32 mouse cellular contexts compared by ENCODE assay signal in genomic region chr12:104468783-104469182, GRCm38 (mm10). TPM values are rescaled to one million over a fixed set of nuclear protein-coding genes. Genes with fewer than 3 reads are reported as not detected.
A peak's percentile ranks its signal among the peaks of the same experiment; 100 is the strongest.
DNase-seq lines count a peak whose midpoint lies in the region; ATAC-seq lines count a peak whose summit lies in the region.
"Had no signal": no experiment of that assay in that cellular context is flagged by ENCODE, and none has a peak within 500 bp of the region (broad histone marks: within the 10 kb centered on the region; RNA-seq: fewer than 3 reads in every experiment).

No protein-coding gene starts in this region.

- peaks cover 51% of the 10 kb centered on the region for H3K27me3 ChIP-seq in heart, embryonic 15.5 days
- peaks cover 76% of the 10 kb centered on the region for H3K27me3 ChIP-seq in heart, embryonic 10.5 days (ENCODE audit: insufficient read depth, poor library complexity, severe bottlenecking)
- peaks cover 48% of the 10 kb centered on the region for H3K27me3 ChIP-seq in embryonic facial prominence, embryonic 14.5 days (replicated peaks; ENCODE audit: control insufficient read depth, insufficient read depth, low read length)

- H3K4me1 ChIP-seq in heart, embryonic 15.5 days (replicated peaks), result peaks cover 33% of the 10 kb centered on the region
- H3K4me1 ChIP-seq in heart, embryonic 10.5 days, result peaks cover 52% of the 10 kb centered on the region
- H3K4me1 ChIP-seq in embryonic facial prominence, embryonic 14.5 days (ENCODE audit: control insufficient read depth, insufficient read depth, low read length), result no peaks in the 10 kb centered on the region

- no peak overlapping the region for H3K27ac ChIP-seq in heart, embryonic 15.5 days
- no peak overlapping the region for H3K27ac ChIP-seq in heart, embryonic 10.5 days
- no peak overlapping the region for H3K27ac ChIP-seq in embryonic facial prominence, embryonic 14.5 days (replicated peaks; ENCODE audit: low read depth, low read length)
- H3K27ac ChIP-seq: embryonic facial prominence, embryonic 15.5 days; hindbrain, postnatal 0 days; kidney, embryonic 15.5 days; liver, embryonic 12.5 days; midbrain, embryonic 10.5 days had no signal

- no peaks in the 10 kb centered on the region for H3K9me3 ChIP-seq in heart, embryonic 15.5 days (replicated peaks)
- H3K9me3 ChIP-seq in heart, embryonic 10.5 days, result no peaks in the 10 kb centered on the region
- no peaks in the 10 kb centered on the region for H3K9me3 ChIP-seq in embryonic facial prominence, embryonic 14.5 days (ENCODE audit: control insufficient read depth, low read length)
- H3K9me3 ChIP-seq: embryonic facial prominence, embryonic 15.5 days; kidney, embryonic 15.5 days; liver, embryonic 12.5 days; midbrain, embryonic 10.5 days had no signal

- no peak overlapping the region for H3K9ac ChIP-seq in heart, embryonic 15.5 days
- H3K9ac ChIP-seq in embryonic facial prominence, embryonic 14.5 days (ENCODE audit: low read depth, low read length), result peak overlapping the region; percentile 86; the same call in 1 of the 2 replicates
- H3K9ac ChIP-seq: embryonic facial prominence, embryonic 15.5 days; kidney, embryonic 15.5 days; liver, embryonic 12.5 days had no signal

- no peak overlapping the region for H3K4me3 ChIP-seq in heart, embryonic 15.5 days
- no peak overlapping the region for H3K4me3 ChIP-seq in heart, embryonic 10.5 days
- H3K4me3 ChIP-seq in embryonic facial prominence, embryonic 14.5 days (ENCODE audit: low read depth, low read length), result 0 out of 2 replicates have a peak overlapping the region, but pooled peaks have one; percentile 1
- H3K4me3 ChIP-seq: embryonic facial prominence, embryonic 15.5 days; kidney, embryonic 15.5 days; liver, embryonic 12.5 days; midbrain, embryonic 10.5 days; myocyte had no signal

- ATAC-seq in heart, embryonic 15.5 days (replicated peaks; ENCODE audit: insufficient number of reproducible peaks, insufficient read depth, low FRiP score, low read depth), result 0 out of 2 replicates have a peak, but pooled peaks have one; percentile 6
- no peak for ATAC-seq in embryonic facial prominence, embryonic 14.5 days (ENCODE audit: low read depth)
- ATAC-seq: CD4-positive, CD25-positive, alpha-beta regulatory T cell, adult 4 months; forebrain, embryonic 16.5 days; hindbrain, postnatal 0 days; intestine, embryonic 16.5 days; liver, embryonic 12.5 days; midbrain, embryonic 16.5 days had no signal

- H3K4me2 ChIP-seq in heart, embryonic 15.5 days, result no peak overlapping the region
- peak overlapping the region; percentile 84 for H3K4me2 ChIP-seq in embryonic facial prominence, embryonic 14.5 days (ENCODE audit: low read depth, low read length)
- H3K4me2 ChIP-seq: embryonic facial prominence, embryonic 15.5 days; kidney, embryonic 15.5 days; liver, embryonic 12.5 days had no signal

- DNase-seq in heart, embryonic 10.5 days (ENCODE audit: low spot score), result no peak
- peak; percentile 62 for DNase-seq in embryo, embryonic 11 days
- no peak for DNase-seq in embryonic facial prominence, embryonic 14.5 days (ENCODE audit: low spot score)
- DNase-seq in yolk sac, embryonic 10.5 days (ENCODE audit: low spot score), result peak; percentile 38
- DNase-seq in MN1 (ENCODE audit: low spot score), result no peak
- DNase-seq in gastrocnemius, postnatal 4 days (ENCODE audit: low spot score in 2 of 2), result no peak
- DNase-seq: cerebellum, adult 11-12 months; cerebellum, postnatal 14 days; gastrocnemius, postnatal 10 days; heart, adult 11 months; kidney, postnatal 36 days; layer of hippocampus, postnatal 36 days; lung, adult 18-20 months; lung, postnatal 10 days; thymus, adult 18-20 months; thymus, postnatal 36 days had no signal

- 10% methylated on average over 4 of the region's 4 CpGs for WGBS in heart, embryonic 15.5 days
- WGBS in heart, embryonic 10.5 days, result 3% methylated on average over 4 of the region's 4 CpGs
- 1% methylated on average over 4 of the region's 4 CpGs for WGBS in embryonic facial prominence, embryonic 14.5 days

- H3K36me3 ChIP-seq in heart, embryonic 15.5 days, result no peaks in the 10 kb centered on the region
- no peaks in the 10 kb centered on the region for H3K36me3 ChIP-seq in heart, embryonic 10.5 days
- H3K36me3 ChIP-seq in embryonic facial prominence, embryonic 14.5 days (ENCODE audit: control insufficient read depth, insufficient read depth, low read length), result no peaks in the 10 kb centered on the region
- H3K36me3 ChIP-seq: embryonic facial prominence, embryonic 15.5 days; kidney, embryonic 15.5 days; liver, embryonic 12.5 days; midbrain, embryonic 10.5 days had no signal

RNA-seq across cellular contexts. Expression of gene Gsc, which starts 4.3 kb away (rescaled TPM):
- polyA plus RNA-seq in heart, embryonic 15.5 days (2015; fragmentation: Nextera tagmentation; extraction: Ambion mirVana), result 0.54 and 1.1 TPM in 2 replicates
- polyA plus RNA-seq in heart, embryonic 10.5 days (2016; fragmentation: Nextera tagmentation; extraction: Ambion mirVana), result 1.2 and 4.0 TPM in 2 replicates
- polyA plus RNA-seq in embryonic facial prominence, embryonic 14.5 days (2014; fragmentation: Nextera tagmentation; extraction: Ambion mirVana), result 12.4 and 12.5 TPM in 2 replicates
- total RNA-seq in gastrocnemius, postnatal 4 days (2021), result 1 to 10 TPM in 1 of 2 experiments, under 1 TPM in 1; 0.41 to 1.3 TPM
- total RNA-seq: hematopoietic stem cell, adult 5-6 weeks; hindbrain, postnatal 0 days; layer of hippocampus, adult 8-10 months; layer of hippocampus, postnatal 36 days; left cerebral cortex, postnatal 10 days had no signal
- polyA plus RNA-seq: CD4-positive, CD25-positive, alpha-beta regulatory T cell, adult 4 months; forebrain, embryonic 16.5 days; heart, embryonic 14.5 days; hindbrain, postnatal 0 days; kidney, embryonic 15.5 days; liver, embryonic 12.5 days; myocyte; neural tube, embryonic 14.5 days had no signal

Comparison
In these comparisons a context has a peak if more than half of its experiments do, and no peak if none do; other contexts are left out.
1. DNase-seq: peak in embryo, embryonic 11 days (single experiment) and yolk sac, embryonic 10.5 days (single experiment); none in heart, embryonic 10.5 days (single experiment), embryonic facial prominence, embryonic 14.5 days (single experiment), MN1 (single experiment) and gastrocnemius, postnatal 4 days (0 of 2).